Mouse (Mus musculus) forebrain, embryonic 10.5 days (tissue): ENCODE results near the gene Tgfa. TPM values are rescaled to one million over a fixed set of nuclear protein-coding genes. Genes with fewer than 3 reads are reported as not detected.

Experiments
- DNase-seq: peaks from one replicate; pipeline ENCODE4 v3.0.0-alpha.2; 2017; ENCODE audit warnings: low spot score; ENCODE audit errors: extremely low spot score
- H3K27ac ChIP-seq: fragments of 300-500 bp; sonication (generic); 2 replicates; pipeline ENCODE4 v1.5.1; 2016; ENCODE audit warnings: mild to moderate bottlenecking
- H3K27me3 ChIP-seq: fragments of 300-500 bp; sonication (generic); 2 replicates; pipeline ENCODE4 v1.6.1; 2016; ENCODE audit warnings: mild to moderate bottlenecking; ENCODE audit not compliant: poor library complexity, severe bottlenecking
- H3K36me3 ChIP-seq: fragments of 300-500 bp; sonication (generic); replicated peaks from 2 replicates; pipeline ENCODE4 v1.6.1; 2016; ENCODE audit warnings: mild to moderate bottlenecking, moderate library complexity
- H3K4me1 ChIP-seq: fragments of 300-500 bp; sonication (generic); 2 replicates; pipeline ENCODE4 v1.6.1; 2016
- H3K4me3 ChIP-seq: fragments of 300-500 bp; sonication (generic); 2 replicates; pipeline ENCODE4 v1.5.1; 2016; ENCODE audit warnings: mild to moderate bottlenecking, moderate library complexity
- H3K9me3 ChIP-seq: fragments of 300-500 bp; sonication (generic); 2 replicates; pipeline ENCODE4 v1.6.1; 2016; ENCODE audit warnings: mild to moderate bottlenecking, moderate library complexity
- WGBS: fragments of 180-500 bp; shearing (Covaris S2); methylation state at CpG from one replicate; pipeline ENCODE4 v1.1.7; 2016; 5-methylcytosine and 5-hydroxymethylcytosine counted together
- polyA plus RNA-seq: library from polyadenylated mRNA; unstranded; fragments of >200 nt; fragmentation: Nextera tagmentation; extraction: Ambion mirVana; gene quantifications from 2 replicates; pipeline ENCODE4 v1.2.1, GENCODE M21; 2016

Gene Tgfa
- polyA plus RNA-seq, result 1.2 and 1.3 TPM in 2 replicates

DNA sequence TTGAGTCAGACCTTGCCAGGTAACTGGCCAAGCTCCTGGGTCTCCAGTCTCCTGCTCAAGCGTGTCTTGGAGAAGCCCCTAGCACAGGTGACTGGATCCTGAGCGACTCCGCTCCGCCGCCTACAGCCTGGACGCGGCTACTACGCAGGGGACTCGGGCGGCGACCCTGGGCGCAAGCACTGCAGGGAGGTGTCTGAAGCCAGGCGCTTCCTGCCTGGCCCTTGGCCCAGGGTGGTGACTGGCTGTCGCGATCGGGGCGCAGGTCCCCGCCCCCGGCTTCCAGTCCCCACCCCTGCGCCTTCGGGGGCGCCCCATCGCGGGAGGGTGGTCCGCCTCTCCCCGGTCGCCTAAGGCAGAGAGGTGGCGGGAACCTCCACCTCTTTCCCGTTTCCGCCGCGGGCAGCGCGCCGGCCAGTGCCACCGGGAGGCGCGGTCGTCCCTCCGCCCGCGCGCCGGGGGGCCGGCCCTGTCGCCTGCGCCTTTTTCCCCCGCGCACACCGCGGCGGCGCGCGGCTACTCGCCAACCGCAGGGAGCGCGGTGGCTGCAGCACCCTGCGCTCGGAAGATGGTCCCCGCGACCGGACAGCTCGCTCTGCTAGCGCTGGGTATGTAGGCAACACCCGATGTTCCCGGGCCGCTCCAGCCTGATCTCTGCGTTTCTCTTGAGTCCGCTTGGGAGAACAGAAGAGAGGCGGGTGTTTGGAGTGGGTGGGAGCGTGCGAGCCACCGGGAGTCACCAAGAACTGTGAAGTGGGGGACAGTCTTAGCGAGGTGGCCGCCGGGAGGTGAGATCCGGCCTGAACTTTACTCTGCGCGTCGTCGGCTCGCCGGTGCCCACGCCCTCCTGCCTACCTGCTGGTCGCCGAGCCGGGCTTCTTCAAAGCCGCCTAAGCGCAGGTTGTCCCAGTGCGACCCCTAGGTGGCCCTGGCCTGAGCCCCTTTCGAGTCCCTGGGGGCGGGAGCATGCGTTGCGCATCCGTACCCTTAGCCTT, at the start of gene Tgfa:
TSS of gene Tgfa (plus strand) at position 283 of the 992 bp plus-strand sequence.
- Histone ChIP-seq H3K27ac (peak within 1 kb of the TSS; percentile 77), H3K4me1 (peaks cover 34% of the 10 kb centered on the region), H3K9me3 (no peaks in the 10 kb centered on the region), H3K4me3 (peak within 1 kb of the TSS; percentile 78), H3K36me3 (no peaks in the 10 kb centered on the region), H3K27me3 (peaks cover 68% of the 10 kb centered on the region)
- WGBS, result under 1% methylated on average over 97 of the region's 97 CpGs
- DNase-seq, result peak; percentile 58

DNA sequence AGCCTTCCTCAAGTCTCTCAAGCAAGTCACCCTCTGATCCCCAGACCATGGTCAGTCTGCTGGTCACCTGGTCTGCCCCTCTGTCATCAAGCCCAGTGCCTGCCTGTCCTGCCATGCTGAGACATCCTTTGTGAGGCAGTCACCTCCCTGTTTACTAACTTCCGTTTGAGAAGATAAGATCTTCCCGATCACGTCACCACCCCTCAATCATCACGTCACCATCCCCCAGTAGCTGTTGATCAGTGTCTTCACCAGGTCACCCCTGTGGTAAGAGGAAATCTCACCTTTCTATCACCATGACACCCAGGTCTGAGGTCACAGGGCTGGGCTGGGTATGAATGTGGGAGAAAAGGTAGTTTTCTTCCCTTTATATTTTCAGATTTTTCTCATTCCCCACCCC, 46.5 kb upstream of the Tgfa start:
- WGBS, result 83% methylated on average over 4 of the region's 4 CpGs
- H3K4me1 ChIP-seq, result no peaks in the 10 kb centered on the region
- no peaks in the 10 kb centered on the region for H3K27me3 ChIP-seq
- H3K27ac ChIP-seq, result no peak overlapping the region
- no peaks in the 10 kb centered on the region for H3K36me3 ChIP-seq
- no peak overlapping the region for H3K4me3 ChIP-seq
- 0 out of 2 replicates have a peak, but pooled peaks cover 7% of the 10 kb centered on the region for H3K9me3 ChIP-seq
- no peak for DNase-seq

DNA sequence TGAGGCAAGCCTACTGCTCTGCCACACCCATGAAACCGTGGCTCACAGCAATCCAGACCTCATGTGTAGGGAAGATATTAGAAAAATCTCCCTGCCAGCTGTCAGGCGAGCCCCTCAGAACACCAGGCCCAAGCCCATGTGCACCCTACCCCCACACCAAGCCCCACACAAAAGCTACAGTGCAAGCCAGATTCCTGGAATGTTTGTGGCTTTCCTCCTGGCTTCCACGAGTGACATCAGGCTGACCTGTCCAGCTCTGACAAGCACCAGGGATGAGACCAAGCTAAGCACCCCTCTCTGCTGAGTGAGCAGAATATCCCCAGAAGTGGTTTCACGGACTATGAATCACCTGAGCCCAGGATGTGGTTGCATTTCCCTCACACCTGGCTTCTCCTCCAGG, 46.0 kb upstream of the Tgfa start:
- H3K27ac ChIP-seq, result no peak overlapping the region
- H3K27me3 ChIP-seq, result no peaks in the 10 kb centered on the region
- 68% methylated on average over 4 of the region's 4 CpGs for WGBS
- H3K9me3 ChIP-seq, result 0 out of 2 replicates have a peak, but pooled peaks cover 7% of the 10 kb centered on the region
- no peaks in the 10 kb centered on the region for H3K4me1 ChIP-seq
- DNase-seq, result no peak
- no peaks in the 10 kb centered on the region for H3K36me3 ChIP-seq
- no peak overlapping the region for H3K4me3 ChIP-seq

GRCm38 (mm10) chr6:86152676-86153075, 42.3 kb upstream of the Tgfa start:
- H3K4me3 ChIP-seq, result no peak overlapping the region
- no peak for DNase-seq
- peaks cover 3% of the 10 kb centered on the region; the same call in 1 of the 2 replicates for H3K4me1 ChIP-seq
- no peaks in the 10 kb centered on the region for H3K36me3 ChIP-seq
- 92% methylated on average over 7 of the region's 7 CpGs for WGBS
- no peaks in the 10 kb centered on the region for H3K27me3 ChIP-seq
- no peak overlapping the region for H3K27ac ChIP-seq
- no peaks in the 10 kb centered on the region for H3K9me3 ChIP-seq

GRCm38 (mm10) chr6:86153436-86153990, 41.5 kb upstream of the Tgfa start:
- H3K4me3 ChIP-seq, result no peak overlapping the region
- H3K27ac ChIP-seq, result no peak overlapping the region
- H3K4me1 ChIP-seq, result peaks cover 3% of the 10 kb centered on the region; the same call in 1 of the 2 replicates
- H3K27me3 ChIP-seq, result no peaks in the 10 kb centered on the region
- H3K9me3 ChIP-seq, result no peaks in the 10 kb centered on the region
- no peak for DNase-seq
- WGBS, result 79% methylated on average over 8 of the region's 8 CpGs
- H3K36me3 ChIP-seq, result no peaks in the 10 kb centered on the region

DNA sequence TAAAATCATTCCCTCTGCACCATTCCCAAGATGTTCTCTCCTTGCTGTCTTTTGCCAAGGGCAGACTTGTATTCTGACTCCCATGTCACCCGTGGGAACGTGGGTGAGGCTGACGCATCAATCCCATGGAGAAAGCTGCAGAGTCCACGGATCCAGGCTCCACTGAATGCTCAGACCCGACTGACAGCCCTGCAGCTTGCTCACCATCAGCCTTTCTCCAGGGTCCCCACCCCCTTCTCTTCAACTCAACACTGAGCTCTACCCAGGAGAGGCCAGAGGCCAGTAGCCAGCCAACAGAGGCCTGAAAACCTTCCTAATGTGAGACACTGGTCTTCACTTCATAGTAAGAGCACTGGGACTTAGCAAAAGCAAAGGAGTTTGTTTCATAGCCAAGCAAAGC, 41.0 kb upstream of the Tgfa start:
- H3K9me3 ChIP-seq, result no peaks in the 10 kb centered on the region
- H3K27me3 ChIP-seq, result no peaks in the 10 kb centered on the region
- WGBS, result 83% methylated on average over 5 of the region's 5 CpGs
- H3K4me1 ChIP-seq, result peaks cover 3% of the 10 kb centered on the region; the same call in 1 of the 2 replicates
- no peaks in the 10 kb centered on the region for H3K36me3 ChIP-seq
- H3K4me3 ChIP-seq, result no peak overlapping the region
- DNase-seq, result no peak
- no peak overlapping the region for H3K27ac ChIP-seq

- 83% methylated on average over 2 of the region's 2 CpGs for WGBS
- Histone ChIP-seq H3K4me3 (no peak overlapping the region), H3K27me3 (no peaks in the 10 kb centered on the region), H3K27ac (no peak overlapping the region), H3K36me3 (no peaks in the 10 kb centered on the region), H3K9me3 (no peaks in the 10 kb centered on the region), H3K4me1 (peaks cover 3% of the 10 kb centered on the region; the same call in 1 of the 2 replicates)
- DNase-seq, result no peak
These were observed 40.5 kb upstream of the Tgfa start for GRCm38 (mm10) chr6:86154481-86154880.

DNA sequence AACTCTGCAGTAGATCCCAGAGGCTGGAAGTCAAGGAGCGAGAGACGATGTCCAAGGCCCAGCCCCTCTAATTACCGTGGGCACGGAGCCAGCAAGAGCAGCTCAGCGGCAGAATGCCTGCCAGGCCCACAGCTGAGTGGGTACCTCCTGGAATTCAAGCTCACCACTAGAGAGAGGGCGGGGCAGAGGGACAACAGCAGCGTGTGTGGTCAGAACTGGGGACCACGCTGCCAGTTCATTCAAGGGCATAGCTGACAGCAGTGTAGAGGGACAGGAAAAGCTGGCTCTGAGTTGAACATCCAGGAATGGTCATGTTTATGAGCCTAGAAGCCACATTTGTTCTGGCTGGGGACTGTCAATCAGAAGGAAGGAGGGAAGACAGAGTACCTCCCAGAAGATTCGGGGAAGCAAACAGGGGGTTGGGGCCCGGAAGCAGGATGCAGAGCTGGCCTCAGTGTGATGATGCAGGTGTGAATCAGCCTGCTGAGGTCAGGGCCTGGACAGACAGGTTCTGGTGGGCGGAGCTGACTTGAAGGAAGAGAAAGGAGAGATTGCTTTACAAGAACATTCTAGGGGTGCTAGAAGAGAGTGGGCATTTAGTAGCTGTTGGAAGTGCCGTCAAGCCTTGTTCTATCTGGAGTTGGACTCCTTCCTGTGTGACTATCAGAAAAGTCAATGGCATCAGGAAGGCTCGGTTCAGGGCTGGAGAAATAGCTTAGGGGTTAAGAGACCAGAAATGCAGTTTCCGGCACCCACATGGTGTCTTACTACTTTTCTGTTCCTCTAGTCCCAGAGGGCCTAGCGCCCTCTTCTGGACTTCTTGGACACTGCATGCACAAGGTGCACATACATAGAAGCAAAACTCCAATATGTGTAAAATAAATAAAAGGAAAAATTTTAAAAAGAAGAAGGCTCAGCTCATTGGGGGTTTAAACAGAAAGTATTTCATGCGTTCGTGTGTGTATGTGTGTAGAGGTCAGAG, 37.5 kb upstream of the Tgfa start:
- Histone ChIP-seq H3K27ac (no peak overlapping the region), H3K36me3 (no peaks in the 10 kb centered on the region), H3K9me3 (no peaks in the 10 kb centered on the region), H3K27me3 (no peaks in the 10 kb centered on the region), H3K4me1 (peaks cover 3% of the 10 kb centered on the region; the same call in 1 of the 2 replicates), H3K4me3 (no peak overlapping the region)
- DNase-seq, result no peak
- 86% methylated on average over 17 of the region's 17 CpGs for WGBS

- Histone ChIP-seq H3K9me3 (no peaks in the 10 kb centered on the region), H3K36me3 (no peaks in the 10 kb centered on the region), H3K27ac (no peak overlapping the region), H3K4me1 (peaks cover 3% of the 10 kb centered on the region; the same call in 1 of the 2 replicates), H3K27me3 (no peaks in the 10 kb centered on the region), H3K4me3 (no peak overlapping the region)
- DNase-seq, result no peak
- 64% methylated on average over 3 of the region's 3 CpGs for WGBS
These were observed 34.1 kb upstream of the Tgfa start for GRCm38 (mm10) chr6:86160878-86161277.

DNA sequence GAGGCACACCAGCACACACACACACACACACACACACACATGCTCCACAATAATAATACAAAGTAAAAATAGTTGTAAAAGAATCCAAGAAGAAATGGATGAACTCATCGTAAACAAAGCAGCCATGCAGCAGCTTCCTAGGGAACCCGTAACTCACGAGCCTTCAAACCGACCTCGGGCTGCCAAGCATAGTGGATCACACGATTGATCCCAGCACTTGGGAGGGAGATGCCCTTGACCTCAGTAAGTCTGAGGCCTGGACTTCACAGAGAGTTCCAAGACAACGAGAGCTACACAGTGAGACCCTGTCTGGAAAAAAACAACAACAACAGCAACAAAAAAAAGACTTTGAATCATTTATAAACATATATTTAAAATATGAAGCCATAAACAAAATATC, 33.4 kb upstream of the Tgfa start:
- H3K36me3 ChIP-seq, result no peaks in the 10 kb centered on the region
- no peak overlapping the region for H3K27ac ChIP-seq
- DNase-seq, result no peak
- peaks cover 3% of the 10 kb centered on the region; the same call in 1 of the 2 replicates for H3K4me1 ChIP-seq
- H3K27me3 ChIP-seq, result no peaks in the 10 kb centered on the region
- H3K9me3 ChIP-seq, result no peaks in the 10 kb centered on the region
- 78% methylated on average over 7 of the region's 7 CpGs for WGBS
- H3K4me3 ChIP-seq, result no peak overlapping the region

DNA sequence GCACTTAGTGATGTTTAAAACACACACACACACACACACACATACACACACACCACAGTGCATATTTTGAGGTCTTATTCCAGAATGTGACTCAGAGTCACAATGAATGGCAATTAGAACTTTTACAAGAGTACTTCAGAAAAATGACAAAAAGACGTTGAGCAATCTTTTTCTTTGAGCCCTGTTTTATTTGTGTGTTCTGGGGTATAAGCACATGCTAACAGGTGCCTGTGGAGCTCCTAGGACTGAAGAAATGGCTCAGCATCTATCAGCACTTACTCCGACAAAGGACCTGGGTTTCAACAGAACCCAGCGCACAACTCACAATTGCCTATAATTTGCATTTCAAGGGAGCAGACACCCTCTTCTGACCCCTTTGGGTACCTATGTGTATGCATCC, 31.0 kb upstream of the Tgfa start:
- Histone ChIP-seq H3K4me1 (peaks cover 7% of the 10 kb centered on the region; the same call in 1 of the 2 replicates), H3K36me3 (no peaks in the 10 kb centered on the region), H3K27me3 (no peaks in the 10 kb centered on the region), H3K27ac (no peak overlapping the region), H3K9me3 (no peaks in the 10 kb centered on the region), H3K4me3 (no peak overlapping the region)
- DNase-seq, result no peak
- WGBS, result 66% methylated on average over 3 of the region's 3 CpGs

DNA sequence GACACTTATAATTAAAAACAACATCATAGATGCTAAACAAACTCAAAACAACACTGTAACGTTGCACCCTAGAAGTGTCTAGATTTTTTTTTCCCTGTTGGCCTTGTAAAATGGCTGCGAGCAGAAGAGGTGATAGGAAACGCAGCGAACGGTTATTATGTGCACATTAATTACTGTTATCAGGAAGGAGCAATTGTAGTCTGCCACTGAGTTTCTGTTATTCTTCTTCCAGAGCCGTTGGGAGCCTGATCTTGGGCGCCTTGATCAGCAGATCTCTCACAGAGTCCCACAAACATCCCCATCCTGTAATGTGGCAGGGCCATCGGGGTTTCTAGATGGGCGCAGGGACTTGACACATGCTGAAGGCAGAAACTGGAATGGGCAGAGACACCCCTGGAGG, 28.6 kb upstream of the Tgfa start:
- Histone ChIP-seq H3K27ac (no peak overlapping the region), H3K36me3 (no peaks in the 10 kb centered on the region), H3K27me3 (no peaks in the 10 kb centered on the region), H3K4me3 (no peak overlapping the region), H3K9me3 (no peaks in the 10 kb centered on the region), H3K4me1 (peaks cover 9% of the 10 kb centered on the region; the same call in 1 of the 2 replicates)
- 86% methylated on average over 9 of the region's 9 CpGs for WGBS
- DNase-seq, result no peak
